Mouse (Mus musculus): ENCODE data around the gene Amy2a3. TPM values are rescaled to one million over a fixed set of nuclear protein-coding genes. Genes with fewer than 3 reads are reported as not detected.
"Not testable (repeated sequence)": the region's sequence is repeated elsewhere in the genome, so short reads cannot be mapped to it uniquely, and the experiment has no call there.

Gene Amy2a3
- not detected in 2 replicates for polyA plus RNA-seq (2015; fragmentation: Nextera tagmentation; extraction: Ambion mirVana)

DNA sequence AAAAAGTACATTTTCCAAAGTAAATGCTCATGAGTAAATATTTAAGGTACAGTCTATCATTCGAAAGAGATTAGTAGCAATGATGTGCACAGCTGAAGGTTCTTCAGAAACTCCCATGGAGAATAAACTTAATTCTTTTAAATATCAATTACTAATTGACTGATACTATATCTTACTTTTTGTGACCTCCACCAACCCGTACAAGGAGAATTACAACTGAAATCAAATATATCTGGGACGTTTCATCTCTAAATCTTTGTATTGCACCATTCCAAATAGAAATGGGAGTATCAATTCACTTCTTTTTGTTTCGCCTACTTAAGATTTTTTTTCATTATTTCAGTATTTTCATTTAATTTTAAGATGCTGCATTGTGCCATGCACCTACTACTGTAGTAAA, at the start of gene Amy2a3:
Amy2a3 (minus strand) TSS at position 101 of the 400 bp plus-strand sequence.
- not testable (repeated sequence) for H3K9ac ChIP-seq (replicated peaks); H3K27ac ChIP-seq (replicated peaks); H3K36me3 ChIP-seq; H3K27me3 ChIP-seq; H3K4me3 ChIP-seq; H3K4me2 ChIP-seq (replicated peaks); H3K9me3 ChIP-seq; ATAC-seq (replicated peaks); H3K4me1 ChIP-seq
- no CpG with 5 or more reads among the region's 4 CpGs for WGBS

DNA sequence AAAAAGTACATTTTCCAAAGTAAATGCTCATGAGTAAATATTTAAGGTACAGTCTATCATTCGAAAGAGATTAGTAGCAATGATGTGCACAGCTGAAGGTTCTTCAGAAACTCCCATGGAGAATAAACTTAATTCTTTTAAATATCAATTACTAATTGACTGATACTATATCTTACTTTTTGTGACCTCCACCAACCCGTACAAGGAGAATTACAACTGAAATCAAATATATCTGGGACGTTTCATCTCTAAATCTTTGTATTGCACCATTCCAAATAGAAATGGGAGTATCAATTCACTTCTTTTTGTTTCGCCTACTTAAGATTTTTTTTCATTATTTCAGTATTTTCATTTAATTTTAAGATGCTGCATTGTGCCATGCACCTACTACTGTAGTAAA, 32.7 kb upstream of the Amy2a3 start, which contains the start of gene Amy2a2:
Amy2a2 (minus strand) TSS at position 101 of the 400 bp plus-strand sequence.
- H3K4me1 ChIP-seq; H3K4me2 ChIP-seq (replicated peaks): not testable (repeated sequence)
- WGBS = no CpG with 5 or more reads among the region's 4 CpGs

DNA sequence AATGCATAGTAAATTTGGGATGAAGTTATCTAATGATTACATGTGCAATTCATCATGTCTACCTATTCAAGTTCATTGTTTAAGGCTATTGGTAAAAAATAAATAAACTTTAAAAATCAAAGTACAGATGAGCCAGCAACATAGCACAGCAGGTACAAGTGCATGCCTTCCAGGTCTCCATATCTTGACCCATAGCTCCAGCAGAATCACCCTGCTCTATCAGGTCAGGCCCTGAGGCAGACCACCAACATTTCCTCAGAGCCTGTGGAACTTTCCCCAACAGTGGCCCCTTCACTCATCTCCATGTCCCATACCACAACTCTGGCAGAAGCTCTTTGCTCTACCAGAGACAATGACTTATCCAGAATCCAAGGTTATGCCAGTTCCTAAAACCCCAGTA, 21.6 kb upstream of the Amy2a3 start:
- ATAC-seq (replicated peaks) = not testable (repeated sequence)

More for the DNA sequence above, 32.7 kb upstream of the Amy2a3 start, which contains the start of gene Amy2a2:
- H3K27me3 ChIP-seq; H3K9ac ChIP-seq (replicated peaks); H3K9me3 ChIP-seq; H3K27ac ChIP-seq (replicated peaks); ATAC-seq (replicated peaks); H3K36me3 ChIP-seq; H3K4me3 ChIP-seq: not testable (repeated sequence)

DNA sequence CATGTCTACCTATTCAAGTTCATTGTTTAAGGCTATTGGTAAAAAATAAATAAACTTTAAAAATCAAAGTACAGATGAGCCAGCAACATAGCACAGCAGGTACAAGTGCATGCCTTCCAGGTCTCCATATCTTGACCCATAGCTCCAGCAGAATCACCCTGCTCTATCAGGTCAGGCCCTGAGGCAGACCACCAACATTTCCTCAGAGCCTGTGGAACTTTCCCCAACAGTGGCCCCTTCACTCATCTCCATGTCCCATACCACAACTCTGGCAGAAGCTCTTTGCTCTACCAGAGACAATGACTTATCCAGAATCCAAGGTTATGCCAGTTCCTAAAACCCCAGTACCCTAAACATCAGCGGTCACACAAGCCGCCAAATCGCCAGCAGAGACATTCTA, 10.9 kb downstream of the Amy2a3 start:
- H3K27ac ChIP-seq (replicated peaks); H3K36me3 ChIP-seq; H3K9ac ChIP-seq (replicated peaks); H3K4me2 ChIP-seq (replicated peaks); H3K4me3 ChIP-seq; ATAC-seq (replicated peaks); H3K4me1 ChIP-seq; H3K9me3 ChIP-seq; H3K27me3 ChIP-seq: not testable (repeated sequence)
- WGBS = no CpG with 5 or more reads among the region's 3 CpGs

More for the DNA sequence above, 21.6 kb upstream of the Amy2a3 start:
- not testable (repeated sequence) for H3K4me1 ChIP-seq; H3K4me3 ChIP-seq; H3K36me3 ChIP-seq; H3K9ac ChIP-seq (replicated peaks); H3K27ac ChIP-seq (replicated peaks); H3K27me3 ChIP-seq; H3K4me2 ChIP-seq (replicated peaks); H3K9me3 ChIP-seq

DNA sequence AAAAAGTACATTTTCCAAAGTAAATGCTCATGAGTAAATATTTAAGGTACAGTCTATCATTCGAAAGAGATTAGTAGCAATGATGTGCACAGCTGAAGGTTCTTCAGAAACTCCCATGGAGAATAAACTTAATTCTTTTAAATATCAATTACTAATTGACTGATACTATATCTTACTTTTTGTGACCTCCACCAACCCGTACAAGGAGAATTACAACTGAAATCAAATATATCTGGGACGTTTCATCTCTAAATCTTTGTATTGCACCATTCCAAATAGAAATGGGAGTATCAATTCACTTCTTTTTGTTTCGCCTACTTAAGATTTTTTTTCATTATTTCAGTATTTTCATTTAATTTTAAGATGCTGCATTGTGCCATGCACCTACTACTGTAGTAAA, 32.5 kb downstream of the Amy2a3 start, which contains the start of gene Amy2a4:
Amy2a4 (minus strand) TSS at position 101 of the 400 bp plus-strand sequence.
- not testable (repeated sequence) for H3K27ac ChIP-seq (replicated peaks); H3K9ac ChIP-seq (replicated peaks); H3K4me2 ChIP-seq (replicated peaks); H3K4me3 ChIP-seq; H3K36me3 ChIP-seq; H3K9me3 ChIP-seq; H3K27me3 ChIP-seq; H3K4me1 ChIP-seq; ATAC-seq (replicated peaks)
- WGBS = no CpG with 5 or more reads among the region's 4 CpGs

DNA sequence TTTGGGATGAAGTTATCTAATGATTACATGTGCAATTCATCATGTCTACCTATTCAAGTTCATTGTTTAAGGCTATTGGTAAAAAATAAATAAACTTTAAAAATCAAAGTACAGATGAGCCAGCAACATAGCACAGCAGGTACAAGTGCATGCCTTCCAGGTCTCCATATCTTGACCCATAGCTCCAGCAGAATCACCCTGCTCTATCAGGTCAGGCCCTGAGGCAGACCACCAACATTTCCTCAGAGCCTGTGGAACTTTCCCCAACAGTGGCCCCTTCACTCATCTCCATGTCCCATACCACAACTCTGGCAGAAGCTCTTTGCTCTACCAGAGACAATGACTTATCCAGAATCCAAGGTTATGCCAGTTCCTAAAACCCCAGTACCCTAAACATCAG, 43.6 kb downstream of the Amy2a3 start:
- H3K36me3 ChIP-seq; H3K4me2 ChIP-seq (replicated peaks); H3K27ac ChIP-seq (replicated peaks); ATAC-seq (replicated peaks); H3K27me3 ChIP-seq; H3K9me3 ChIP-seq; H3K4me3 ChIP-seq; H3K4me1 ChIP-seq; H3K9ac ChIP-seq (replicated peaks): not testable (repeated sequence)

DNA sequence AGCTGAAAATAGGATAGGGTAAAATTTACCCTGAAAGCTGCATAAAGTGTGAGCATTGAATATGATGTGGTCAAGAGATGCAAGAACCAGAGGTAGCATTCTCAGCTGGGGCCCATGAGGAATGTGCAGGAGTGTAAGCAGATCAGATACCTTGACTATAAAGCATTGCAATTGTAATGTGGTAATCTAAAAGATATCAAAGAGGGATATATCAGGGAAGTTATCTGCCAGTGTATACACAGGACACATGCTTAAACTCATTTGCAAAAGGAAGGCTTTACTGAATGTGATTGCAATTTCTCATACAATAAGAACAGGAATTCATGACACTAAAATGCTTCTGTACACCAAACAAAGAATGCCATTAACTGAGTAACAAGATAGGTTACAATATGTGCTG, 44.3 kb downstream of the Amy2a3 start:
- ATAC-seq (replicated peaks); H3K27me3 ChIP-seq; H3K4me1 ChIP-seq; H3K36me3 ChIP-seq; H3K4me3 ChIP-seq; H3K9ac ChIP-seq (replicated peaks); H3K4me2 ChIP-seq (replicated peaks); H3K27ac ChIP-seq (replicated peaks); H3K9me3 ChIP-seq: not testable (repeated sequence)

Other genes starting within 250 kb of the Amy2a3 start
- gene Amy2a5, start 65.2 kb downstream of the Amy2a3 start, polyA plus RNA-seq (2015; fragmentation: Nextera tagmentation; extraction: Ambion mirVana) = not detected in 2 replicates
- gene Amy2a4, start 32.6 kb downstream of the Amy2a3 start, polyA plus RNA-seq (2015; fragmentation: Nextera tagmentation; extraction: Ambion mirVana) = not detected in 2 replicates
- not detected in 2 replicates for gene Amy2a2, start 32.6 kb upstream of the Amy2a3 start, polyA plus RNA-seq (2015; fragmentation: Nextera tagmentation; extraction: Ambion mirVana)
- not detected in 2 replicates for gene Amy2a1, start 208.4 kb upstream of the Amy2a3 start, polyA plus RNA-seq (2015; fragmentation: Nextera tagmentation; extraction: Ambion mirVana)